Mouse (Mus musculus): ENCODE results near the gene Exog.

The Exog gene

DNA sequence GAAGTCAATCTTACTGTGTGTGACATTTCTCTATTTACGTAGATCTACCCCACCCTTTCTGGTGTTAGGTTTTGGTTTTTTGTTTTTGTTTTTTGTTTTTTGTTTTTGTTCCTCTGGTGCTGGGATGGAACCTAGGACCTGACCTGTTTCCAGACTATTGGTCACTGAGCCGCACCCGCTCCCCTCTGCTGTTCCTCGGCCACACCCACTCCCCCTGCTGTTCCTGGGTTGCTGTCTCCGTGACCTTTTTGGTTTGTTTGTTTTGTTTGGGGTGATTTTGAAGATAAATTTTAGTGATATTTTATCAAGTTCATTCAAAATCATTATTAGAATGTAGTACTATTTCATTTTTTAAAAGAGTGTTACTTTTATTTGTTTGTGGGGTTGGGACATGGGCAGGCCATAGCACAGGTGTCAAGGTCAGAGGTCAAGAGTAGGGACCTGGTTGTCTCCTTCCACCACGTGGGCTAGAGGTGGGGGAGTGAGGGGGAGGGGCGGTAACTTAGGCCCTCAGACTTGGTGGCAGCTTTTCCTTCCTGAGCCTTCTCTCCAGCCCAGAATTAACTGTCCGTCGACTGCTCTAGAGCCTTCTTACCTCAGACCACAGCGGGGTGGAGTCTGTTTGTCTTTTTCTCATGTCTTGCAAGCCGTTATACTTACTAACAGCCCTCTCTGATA is 60.4 kb downstream of the Exog start:
- DNase-seq (ENCODE audit: low read depth, low spot score), result no peak
- Histone ChIP-seq H3K36me3 (ENCODE audit: control insufficient read depth, insufficient read depth, low read length, poor library complexity, severe bottlenecking) (no peaks in the 10 kb centered on the region), H3K27me3 (ENCODE audit: control insufficient read depth, insufficient read depth, low read length, poor library complexity, severe bottlenecking) (no peaks in the 10 kb centered on the region)

DNA sequence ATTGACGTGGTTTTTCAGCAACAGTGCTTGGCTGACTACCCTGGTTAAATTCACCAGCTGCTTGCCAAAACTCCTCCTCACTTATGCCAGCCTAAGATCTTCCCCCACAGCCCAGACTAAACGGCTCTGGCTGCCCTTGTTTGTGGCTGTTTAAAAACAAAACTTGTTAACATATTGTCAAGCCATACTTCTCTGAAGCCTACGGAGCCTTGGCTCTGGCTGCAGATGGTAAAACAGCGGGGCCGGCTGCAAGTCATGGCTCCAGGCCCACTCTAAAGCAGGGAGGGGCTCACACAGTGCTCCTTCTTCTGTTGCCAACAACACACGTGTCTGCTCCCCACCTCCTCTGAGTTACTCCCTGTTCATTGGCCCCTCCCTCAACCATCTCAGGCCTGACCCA is 66.2 kb downstream of the Exog start:
- H3K27me3 ChIP-seq (ENCODE audit: control insufficient read depth, insufficient read depth, low read length, poor library complexity, severe bottlenecking), result no peaks in the 10 kb centered on the region
- DNase-seq (ENCODE audit: low read depth, low spot score), result no peak

DNA sequence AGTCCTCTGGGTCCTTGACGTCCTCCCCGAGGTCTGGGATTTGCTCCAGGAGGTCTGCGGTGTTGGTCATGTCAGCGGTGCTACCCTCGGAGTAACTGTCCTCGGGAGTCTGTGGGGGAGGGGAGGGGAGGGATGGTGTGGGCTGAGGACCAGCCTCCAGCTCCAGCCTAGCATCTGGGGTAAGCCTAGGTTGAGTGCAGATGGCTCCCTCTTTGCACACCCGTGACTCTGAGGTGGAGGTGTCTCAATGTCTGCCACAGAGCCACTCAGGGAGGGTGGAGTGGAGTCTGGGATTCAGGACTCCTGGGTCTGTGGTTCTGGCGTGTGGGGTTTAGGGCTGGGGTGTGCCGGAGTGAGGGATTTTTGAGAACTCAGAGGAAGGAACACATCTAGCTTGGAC is 68.2 kb downstream of the Exog start:
- no peak for DNase-seq (ENCODE audit: low read depth, low spot score)
- no peaks in the 10 kb centered on the region for H3K27me3 ChIP-seq (ENCODE audit: control insufficient read depth, insufficient read depth, low read length, poor library complexity, severe bottlenecking)
- H3K36me3 ChIP-seq (ENCODE audit: control insufficient read depth, insufficient read depth, low read length, poor library complexity, severe bottlenecking), result no peaks in the 10 kb centered on the region

More for the DNA sequence above, 66.2 kb downstream of the Exog start:
- no peaks in the 10 kb centered on the region for H3K36me3 ChIP-seq (ENCODE audit: control insufficient read depth, insufficient read depth, low read length, poor library complexity, severe bottlenecking)

DNA sequence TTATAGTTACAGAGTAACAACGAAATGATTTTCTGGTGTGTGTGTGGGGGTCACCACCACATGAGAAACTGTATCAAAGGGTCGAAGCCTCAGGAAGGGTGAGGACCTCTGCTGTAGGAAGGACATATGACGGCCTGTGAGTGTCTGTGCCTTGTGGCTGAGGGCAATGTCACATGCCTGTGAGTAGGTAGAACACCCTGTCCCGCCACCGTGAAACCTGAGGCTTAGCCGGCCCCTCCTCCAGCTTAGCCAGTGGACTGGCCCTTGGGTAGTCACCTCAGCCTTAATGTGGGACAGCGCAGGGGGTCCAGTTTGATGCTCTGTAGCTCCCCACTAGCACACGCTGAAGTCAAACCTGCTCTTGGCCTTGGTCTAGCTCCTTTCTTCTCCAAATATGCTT is 69.1 kb downstream of the Exog start:
- Histone ChIP-seq H3K27me3 (ENCODE audit: control insufficient read depth, insufficient read depth, low read length, poor library complexity, severe bottlenecking) (no peaks in the 10 kb centered on the region), H3K36me3 (ENCODE audit: control insufficient read depth, insufficient read depth, low read length, poor library complexity, severe bottlenecking) (no peaks in the 10 kb centered on the region)
- DNase-seq (ENCODE audit: low read depth, low spot score), result no peak

DNA sequence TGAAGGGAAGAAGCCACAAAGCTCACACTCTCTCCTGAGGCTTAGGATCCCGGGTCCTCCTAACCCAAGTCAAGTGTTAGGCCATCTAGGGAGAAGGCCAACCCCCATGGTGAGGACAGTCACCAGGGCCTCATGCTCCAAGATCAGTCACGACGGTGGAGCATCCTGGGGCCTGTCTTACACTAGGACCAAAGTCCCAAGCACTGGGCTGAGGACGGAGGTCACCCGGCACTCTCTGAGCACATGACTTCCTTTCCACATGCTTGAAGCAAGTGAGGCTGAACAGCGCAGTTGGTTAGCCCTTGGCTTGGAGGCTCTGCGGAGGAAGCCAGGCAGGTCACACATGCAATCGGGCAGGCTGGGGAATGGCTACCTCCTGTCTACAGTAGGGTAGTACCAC is 70.2 kb downstream of the Exog start:
- DNase-seq (ENCODE audit: low read depth, low spot score), result no peak
- H3K27me3 ChIP-seq (ENCODE audit: control insufficient read depth, insufficient read depth, low read length, poor library complexity, severe bottlenecking), result no peaks in the 10 kb centered on the region
- H3K36me3 ChIP-seq (ENCODE audit: control insufficient read depth, insufficient read depth, low read length, poor library complexity, severe bottlenecking), result no peaks in the 10 kb centered on the region

Measured in splenic B cell, adult 2 months (primary cell).